Mouse (Mus musculus) urinary bladder, postnatal 36 days (tissue): ENCODE results near the gene Brd2.

Experiments used
- DNase-seq, 2 experiments: peaks; one replicate each; pipeline ENCODE4 v3.0.0; 2022; ENCODE audit warnings: low spot score in 2 of 2, mixed read lengths in 1 of 2

Brd2 gene

GRCm38 (mm10) chr17:34114114-34114513 lies 8.3 kb downstream of the Brd2 start:
- DNase-seq, result no peak

- DNase-seq, result no peak
Observed at GRCm38 (mm10) chr17:34110309-34110708, 12.1 kb downstream of the Brd2 start.

GRCm38 (mm10) chr17:34109806-34110195 lies 12.6 kb downstream of the Brd2 start:
- DNase-seq, result no peak

- no peak for DNase-seq
Observed at GRCm38 (mm10) chr17:34109038-34109805, 13.2 kb downstream of the Brd2 start.

GRCm38 (mm10) chr17:34108460-34108859 lies 14.0 kb downstream of the Brd2 start:
- no peak for DNase-seq

GRCm38 (mm10) chr17:34107109-34107867 lies 15.1 kb downstream of the Brd2 start:
- no peak for DNase-seq

- DNase-seq, result no peak
Observed at GRCm38 (mm10) chr17:34106555-34106954, 15.9 kb downstream of the Brd2 start.

GRCm38 (mm10) chr17:34104804-34105203 lies 17.6 kb downstream of the Brd2 start:
- no peak for DNase-seq

- DNase-seq, result no peak
Observed at GRCm38 (mm10) chr17:34102831-34103230, 19.6 kb downstream of the Brd2 start.

- DNase-seq, result peak; percentile 86 to 90
Observed at GRCm38 (mm10) chr17:34101604-34102032, 20.8 kb downstream of the Brd2 start.

- DNase-seq, result no peak
Observed at GRCm38 (mm10) chr17:34101185-34101584, 21.2 kb downstream of the Brd2 start.

- DNase-seq, result no peak
Observed at GRCm38 (mm10) chr17:34099531-34099930, 22.9 kb downstream of the Brd2 start.

- no peak for DNase-seq
Observed at GRCm38 (mm10) chr17:34098709-34099479, 23.5 kb downstream of the Brd2 start.

- DNase-seq, result no peak
Observed at GRCm38 (mm10) chr17:34097272-34097671, 25.2 kb downstream of the Brd2 start.

GRCm38 (mm10) chr17:34096497-34097010 lies 25.9 kb downstream of the Brd2 start:
- no peak for DNase-seq

- DNase-seq, result no peak
Observed at GRCm38 (mm10) chr17:34094283-34095035, 28.0 kb downstream of the Brd2 start.

GRCm38 (mm10) chr17:34093199-34093874 lies 29.1 kb downstream of the Brd2 start:
- no peak for DNase-seq

- DNase-seq, result no peak
Observed at GRCm38 (mm10) chr17:34092197-34092875, 30.1 kb downstream of the Brd2 start, which contains the start of gene H2-Oa. Gene H2-Oa, plus strand, starts transcription at chr17:34092340.

GRCm38 (mm10) chr17:34090923-34091322 lies 31.5 kb downstream of the Brd2 start:
- no peak for DNase-seq

GRCm38 (mm10) chr17:34088124-34088523 lies 34.3 kb downstream of the Brd2 start:
- DNase-seq, result no peak
